Mouse (Mus musculus) ES-E14 (cell line): ENCODE data around the gene G6pc2.

Source experiments
- CHD2 ChIP-seq: IDR thresholded peaks from 2 replicates; pipeline ENCODE4 v1.6.1; 2014; ENCODE audit warnings: mild to moderate bottlenecking, low read depth, low read length, inconsistent platforms
- HCFC1 ChIP-seq: IDR thresholded peaks from 2 replicates; pipeline ENCODE4 v1.6.1; 2012; ENCODE audit warnings: low read length, inconsistent platforms, borderline replicate concordance; ENCODE audit not compliant: insufficient read depth
- ZC3H11A ChIP-seq: IDR thresholded peaks from 2 replicates; pipeline ENCODE4 v1.6.1; 2012; ENCODE audit warnings: low read depth, mild to moderate bottlenecking, inconsistent platforms, low read length, borderline replicate concordance

DNA sequence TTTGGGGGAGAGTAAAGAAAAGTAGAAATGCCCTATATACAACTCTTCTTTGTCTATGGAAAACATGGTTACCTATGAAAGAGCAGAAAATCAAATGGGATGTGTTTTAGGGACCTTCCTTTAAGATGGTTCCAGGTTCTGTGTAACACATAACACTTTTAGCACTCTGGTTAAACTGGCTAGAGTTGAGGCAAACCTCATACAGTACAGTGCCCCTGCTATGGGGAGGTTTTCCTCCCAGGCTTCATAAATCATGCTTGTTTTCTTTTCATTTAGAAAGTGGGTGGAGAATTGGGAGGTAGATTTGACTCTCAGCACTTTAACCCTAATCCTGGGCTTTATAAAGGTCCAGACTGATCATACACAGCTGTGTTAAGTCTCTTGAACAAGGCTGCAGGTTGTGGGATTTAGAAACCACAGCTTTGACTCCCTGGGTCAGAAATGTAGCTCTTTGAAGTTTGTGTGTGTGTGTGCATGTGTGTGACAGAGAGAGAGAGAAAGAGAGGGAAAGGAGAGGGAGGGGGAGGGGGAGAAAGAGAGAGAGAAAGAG is 53.3 kb downstream of the G6pc2 start:
- TF ChIP-seq CHD2: no peak
- TF ChIP-seq ZC3H11A: no peak
- no peak for TF ChIP-seq HCFC1
